Mouse (Mus musculus) lung, adult 2 months (tissue): ENCODE data around the gene Olfr605.

ENCODE experiments used
- CTCF ChIP-seq: fragments of 200-500 bp; IDR thresholded peaks from 2 replicates; pipeline ENCODE4 v1.5.1; 2011; ENCODE audit warnings: mild to moderate bottlenecking, low read length, control low read depth; ENCODE audit not compliant: insufficient read depth
- POLR2A ChIP-seq: fragments of 200-500 bp; IDR thresholded peaks from 2 replicates; pipeline ENCODE4 v1.6.1; 2011; ENCODE audit warnings: low read depth, mild to moderate bottlenecking, control low read depth, low read length, borderline replicate concordance; ENCODE audit errors: extremely low read depth

DNA sequence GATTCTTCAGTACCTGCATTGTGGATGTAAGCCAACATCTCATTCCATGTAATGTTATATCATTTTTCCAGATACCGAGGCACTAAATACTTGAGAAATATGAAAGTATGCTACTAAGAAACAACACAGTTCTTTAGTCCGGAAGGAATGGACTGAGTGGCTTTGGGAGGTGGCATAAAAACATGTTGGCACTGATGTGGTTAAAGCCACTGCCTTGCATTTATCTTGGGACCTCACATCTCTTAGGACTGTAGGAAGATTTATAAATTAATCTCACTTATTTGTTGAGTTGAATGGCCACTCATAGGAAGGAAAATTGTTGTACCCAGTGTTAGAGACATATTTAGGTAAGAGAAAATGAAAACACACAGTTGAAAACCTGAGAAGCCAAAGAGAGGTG lies 3.5 kb upstream of the Olfr605 start, which contains the start of gene Olfr606:
- TF ChIP-seq POLR2A (no peak), CTCF (no peak)
